Mouse (Mus musculus): ENCODE results near the gene Gm8879. TPM values are rescaled to one million over a fixed set of nuclear protein-coding genes. Genes with fewer than 3 reads are reported as not detected.
"Not testable (repeated sequence)": the region's sequence is repeated elsewhere in the genome, so short reads cannot be mapped to it uniquely, and the experiment has no call there.

Gm8879 gene
- total RNA-seq (2012; rRNA removed) = not detected in 2 replicates

DNA sequence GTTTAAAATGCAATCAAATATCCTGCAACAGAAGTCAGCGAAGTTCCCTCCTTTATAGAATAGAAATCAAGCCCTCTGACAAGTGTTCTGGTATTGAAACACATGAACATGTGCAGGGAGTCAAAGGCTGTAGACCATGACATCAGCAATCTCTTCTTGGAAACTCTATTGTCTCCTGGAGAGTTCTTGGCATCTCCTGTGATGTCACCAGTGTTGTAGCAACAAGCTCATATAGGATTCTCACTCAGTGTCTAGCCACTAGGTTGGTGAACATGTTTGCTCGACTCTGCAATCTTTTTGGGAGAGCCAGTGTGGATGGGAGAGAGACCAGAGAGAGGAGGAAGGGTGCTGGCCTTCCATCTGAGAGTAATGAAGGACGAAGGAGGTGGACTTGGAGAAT lies at the start of gene Gm8879:
Gm8879 (plus strand) TSS at position 301 of the 400 bp plus-strand sequence.
- H3K4me3 ChIP-seq (ENCODE audit: insufficient read depth in 1 of 2, low read depth in 1 of 2, low read length in 2 of 2, poor library complexity in 1 of 2, severe bottlenecking in 1 of 2); H3K9me3 ChIP-seq (ENCODE audit: control insufficient read depth, insufficient read depth, low read depth, low read length); H3K9ac ChIP-seq (ENCODE audit: insufficient read depth, low read depth, low read length, poor library complexity, severe bottlenecking); H3K27ac ChIP-seq (ENCODE audit: insufficient read depth, low read depth, low read length, poor library complexity, severe bottlenecking); H3K36me3 ChIP-seq (ENCODE audit: control insufficient read depth, insufficient read depth, low read length, poor library complexity, severe bottlenecking); in situ Hi-C loops (cut with MboI; ENCODE audit: low sequenced_read_pairs in 2 of 2, unreplicated experiment in 2 of 2); DNase-seq (ENCODE audit: low read depth, low spot score); H3K4me1 ChIP-seq (ENCODE audit: control insufficient read depth in 2 of 2, insufficient read depth in 2 of 2, low read length in 2 of 2, poor library complexity in 1 of 2): not testable (repeated sequence)

DNA sequence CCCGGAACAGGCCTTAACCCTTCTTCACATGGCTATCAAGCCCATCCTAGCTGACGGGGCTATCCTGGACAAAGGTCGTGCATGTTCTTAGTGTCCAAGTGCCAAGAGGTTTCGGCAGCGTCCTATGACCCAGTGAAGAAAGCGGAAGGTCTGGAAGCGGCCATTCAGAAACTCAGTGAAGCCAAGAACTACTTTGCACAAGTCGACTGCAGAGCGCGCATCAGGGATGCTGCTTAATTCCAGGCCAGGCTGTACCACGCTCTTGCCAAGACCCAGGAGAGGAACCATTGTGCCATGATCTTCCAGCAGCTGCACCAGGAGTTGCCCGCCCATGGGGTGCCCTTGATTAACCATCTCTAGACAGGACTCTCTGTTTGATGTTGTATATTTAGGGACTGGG lies 10.6 kb downstream of the Gm8879 start:
- H3K36me3 ChIP-seq (ENCODE audit: control insufficient read depth, insufficient read depth, low read length, poor library complexity, severe bottlenecking); H3K4me1 ChIP-seq (ENCODE audit: control insufficient read depth in 2 of 2, insufficient read depth in 2 of 2, low read length in 2 of 2, poor library complexity in 1 of 2): not testable (repeated sequence)

More for the DNA sequence above, 10.6 kb downstream of the Gm8879 start:
- DNase-seq (ENCODE audit: low read depth, low spot score); H3K9me3 ChIP-seq (ENCODE audit: control insufficient read depth, insufficient read depth, low read depth, low read length); H3K27ac ChIP-seq (ENCODE audit: insufficient read depth, low read depth, low read length, poor library complexity, severe bottlenecking); in situ Hi-C loops (cut with MboI; ENCODE audit: low sequenced_read_pairs in 2 of 2, unreplicated experiment in 2 of 2); H3K4me3 ChIP-seq (ENCODE audit: insufficient read depth in 1 of 2, low read depth in 1 of 2, low read length in 2 of 2, poor library complexity in 1 of 2, severe bottlenecking in 1 of 2); H3K9ac ChIP-seq (ENCODE audit: insufficient read depth, low read depth, low read length, poor library complexity, severe bottlenecking): not testable (repeated sequence)

Other genes starting within 250 kb of the Gm8879 start
- gene Gm8871, start 179.8 kb upstream of the Gm8879 start, total RNA-seq (2012; rRNA removed) = not detected in 2 replicates
- not detected in 2 replicates for gene Gm8857, start 179.8 kb upstream of the Gm8879 start, total RNA-seq (2012; rRNA removed)
- not detected in 2 replicates for gene Gm5861, start 55.4 kb downstream of the Gm8879 start, total RNA-seq (2012; rRNA removed)
- not detected in 2 replicates for gene Gm8890, start 128.4 kb downstream of the Gm8879 start, total RNA-seq (2012; rRNA removed)
- not detected in 2 replicates for gene Speer1, start 213.9 kb downstream of the Gm8879 start, total RNA-seq (2012; rRNA removed)

Measured in ES-E14 (cell line).